Mouse (Mus musculus) intestine, embryonic 14.5 days (tissue): ENCODE results near the gene Elfn1. TPM values are rescaled to one million over a fixed set of nuclear protein-coding genes. Genes with fewer than 3 reads are reported as not detected.
A peak's percentile ranks its signal among the peaks of the same experiment; 100 is the strongest.

Source experiments
- ATAC-seq: fragments of 200-750 bp; cut with Nextera tagmentation; replicated peaks from 2 replicates; pipeline ENCODE4 v1.8.0; 2017; ENCODE audit warnings: low read depth, moderate number of reproducible peaks, moderate TSS enrichment, moderate library complexity; ENCODE audit not compliant: low FRiP score, low TSS enrichment
- DNase-seq: peaks from one replicate; pipeline ENCODE4 v3.0.0-alpha.2; 2018; ENCODE audit warnings: low spot score
- H3K27ac ChIP-seq: fragments of 300-500 bp; sonication (generic); 2 replicates; pipeline ENCODE4 v1.5.1; 2014; ENCODE audit warnings: low read depth, mild to moderate bottlenecking, control low read depth
- H3K27me3 ChIP-seq: fragments of 300-500 bp; sonication (generic); replicated peaks from 2 replicates; pipeline ENCODE4 v1.6.1; 2014; ENCODE audit warnings: low read length, control low read depth; ENCODE audit not compliant: control insufficient read depth, insufficient read depth
- H3K36me3 ChIP-seq: fragments of 300-500 bp; sonication (generic); 2 replicates; pipeline ENCODE4 v1.6.1; 2014; ENCODE audit warnings: low read length, control low read depth; ENCODE audit not compliant: control insufficient read depth, insufficient read depth
- H3K4me1 ChIP-seq: fragments of 300-500 bp; sonication (generic); replicated peaks from 2 replicates; pipeline ENCODE4 v1.6.1; 2014; ENCODE audit warnings: low read length, control low read depth, mixed read lengths; ENCODE audit not compliant: control insufficient read depth, insufficient read depth
- H3K4me2 ChIP-seq: fragments of 300-500 bp; sonication (generic); 2 replicates; pipeline ENCODE4 v1.6.1; 2014; ENCODE audit warnings: low read length
- H3K4me3 ChIP-seq: fragments of 300-500 bp; sonication (generic); 2 replicates; pipeline ENCODE4 v1.5.1; 2014; ENCODE audit warnings: low read depth, low read length, control low read depth, mixed read lengths
- H3K9ac ChIP-seq: fragments of 300-500 bp; sonication (generic); 2 replicates; pipeline ENCODE4 v1.6.1; 2014; ENCODE audit warnings: mild to moderate bottlenecking, low read length
- H3K9me3 ChIP-seq: fragments of 300-500 bp; sonication (generic); 2 replicates; pipeline ENCODE4 v1.6.1; 2016; ENCODE audit warnings: low read length, control low read depth; ENCODE audit not compliant: control insufficient read depth
- WGBS: fragments of 180-500 bp; shearing (Covaris S2); extraction: QIAGEN DNeasy Blood & Tissue Kit; methylation state at CpG from one replicate; pipeline ENCODE4 v1.1.7; 2014; 5-methylcytosine and 5-hydroxymethylcytosine counted together
- polyA plus RNA-seq: library from polyadenylated mRNA; unstranded; fragments of >200 nt; fragmentation: Nextera tagmentation; extraction: Ambion mirVana; gene quantifications from 2 replicates; pipeline ENCODE4 v1.2.1, GENCODE M21; 2014

Elfn1 gene
- polyA plus RNA-seq, 1 experiment from 2014 or later: 0.26 TPM

- DNase-seq (peak; percentile 73), ATAC-seq (no peak)
- Histone ChIP-seq H3K27me3 (peaks cover 89% of the 10 kb centered on the region), H3K9me3 (no peaks in the 10 kb centered on the region), H3K9ac (peak overlapping the region; percentile 44), H3K4me1 (peaks cover 35% of the 10 kb centered on the region), H3K36me3 (no peaks in the 10 kb centered on the region), H3K27ac (no peak overlapping the region), H3K4me2 (peak overlapping the region; percentile 99), H3K4me3 (peak overlapping the region; percentile 54)
- under 1% methylated on average over 50 of the region's 50 CpGs for WGBS
Observed at GRCm38 (mm10) chr5:139908811-139909627, 1.3 kb downstream of the Elfn1 start.

GRCm38 (mm10) chr5:139909710-139910550 is 2.2 kb downstream of the Elfn1 start:
- 2% methylated on average over 29 of the region's 29 CpGs for WGBS
- H3K36me3 ChIP-seq: no peaks in the 10 kb centered on the region
- peaks cover 35% of the 10 kb centered on the region for H3K4me1 ChIP-seq
- peaks cover 97% of the 10 kb centered on the region for H3K27me3 ChIP-seq
- ATAC-seq (no peak), DNase-seq (peak; percentile 66)
- H3K9me3 ChIP-seq: no peaks in the 10 kb centered on the region
- H3K4me3 ChIP-seq: peak overlapping the region; percentile 54
- no peak overlapping the region for H3K27ac ChIP-seq
- peak overlapping the region; percentile 30; the same call in 1 of the 2 replicates for H3K4me2 ChIP-seq
- no peak overlapping the region for H3K9ac ChIP-seq

GRCm38 (mm10) chr5:139910755-139911300 is 3.1 kb downstream of the Elfn1 start:
- Histone ChIP-seq H3K4me1 (peaks cover 35% of the 10 kb centered on the region), H3K4me3 (no peak overlapping the region), H3K9ac (no peak overlapping the region), H3K9me3 (no peaks in the 10 kb centered on the region), H3K27ac (no peak overlapping the region), H3K36me3 (no peaks in the 10 kb centered on the region), H3K27me3 (peaks cover 96% of the 10 kb centered on the region), H3K4me2 (no peak overlapping the region)
- ATAC-seq: no peak
- no peak for DNase-seq
- 17% methylated on average over 3 of the region's 3 CpGs for whole genome bisulfite sequencing

GRCm38 (mm10) chr5:139911506-139911905 is 3.8 kb downstream of the Elfn1 start:
- peaks cover 35% of the 10 kb centered on the region for H3K4me1 ChIP-seq

GRCm38 (mm10) chr5:139912121-139912771 is 4.5 kb downstream of the Elfn1 start:
- DNase-seq (peak; percentile 69), ATAC-seq (no peak)
- Histone ChIP-seq H3K4me2 (peak overlapping the region; percentile 74), H3K4me1 (peaks cover 35% of the 10 kb centered on the region), H3K36me3 (no peaks in the 10 kb centered on the region), H3K4me3 (peak overlapping the region; percentile 47), H3K9me3 (no peaks in the 10 kb centered on the region), H3K27ac (no peak overlapping the region), H3K27me3 (peaks cover 83% of the 10 kb centered on the region), H3K9ac (0 out of 2 replicates have a peak overlapping the region, but pooled peaks have one; percentile 17)
- 1% methylated on average over 39 of the region's 64 CpGs for WGBS

More at GRCm38 (mm10) chr5:139911506-139911905, 3.8 kb downstream of the Elfn1 start:
- H3K36me3 ChIP-seq: no peaks in the 10 kb centered on the region
- 4% methylated on average over 19 of the region's 19 CpGs for WGBS
- peak overlapping the region; percentile 47; the same call in 1 of the 2 replicates for H3K4me3 ChIP-seq
- H3K4me2 ChIP-seq: peak overlapping the region; percentile 74
- no peak overlapping the region for H3K9ac ChIP-seq
- ATAC-seq: no peak
- no peaks in the 10 kb centered on the region for H3K9me3 ChIP-seq
- H3K27ac ChIP-seq: no peak overlapping the region
- H3K27me3 ChIP-seq: peaks cover 91% of the 10 kb centered on the region
- DNase-seq: no peak

- Histone ChIP-seq H3K36me3 (no peaks in the 10 kb centered on the region), H3K9me3 (peaks cover 3% of the 10 kb centered on the region; the same call in 1 of the 2 replicates), H3K4me3 (no peak overlapping the region), H3K9ac (no peak overlapping the region), H3K4me2 (no peak overlapping the region), H3K27ac (no peak overlapping the region), H3K4me1 (no peaks in the 10 kb centered on the region), H3K27me3 (no peaks in the 10 kb centered on the region)
- 56% methylated on average over 11 of the region's 11 CpGs for WGBS
- ATAC-seq (no peak), DNase-seq (no peak)
Observed at GRCm38 (mm10) chr5:139921666-139922065, 13.9 kb downstream of the Elfn1 start.

- Histone ChIP-seq H3K9ac (no peak overlapping the region), H3K4me1 (no peaks in the 10 kb centered on the region), H3K4me3 (no peak overlapping the region), H3K36me3 (no peaks in the 10 kb centered on the region), H3K4me2 (no peak overlapping the region), H3K9me3 (peaks cover 3% of the 10 kb centered on the region; the same call in 1 of the 2 replicates), H3K27me3 (no peaks in the 10 kb centered on the region), H3K27ac (no peak overlapping the region)
- 91% methylated on average over 8 of the region's 8 CpGs for WGBS
- DNase-seq: no peak
- ATAC-seq: no peak
Observed at GRCm38 (mm10) chr5:139923867-139924266, 16.1 kb downstream of the Elfn1 start.

- no peaks in the 10 kb centered on the region for H3K36me3 ChIP-seq
- DNase-seq: no peak
- no peak overlapping the region for H3K9ac ChIP-seq
- no peak overlapping the region for H3K27ac ChIP-seq
- no peaks in the 10 kb centered on the region for H3K9me3 ChIP-seq
- H3K4me2 ChIP-seq: no peak overlapping the region
- WGBS: 66% methylated on average over 12 of the region's 12 CpGs
- H3K4me1 ChIP-seq: peaks cover 25% of the 10 kb centered on the region
- no peak overlapping the region for H3K4me3 ChIP-seq
- no peaks in the 10 kb centered on the region for H3K27me3 ChIP-seq
- ATAC-seq: no peak
Observed at GRCm38 (mm10) chr5:139930102-139930501, 22.4 kb downstream of the Elfn1 start.
